Mouse (Mus musculus) forebrain, embryonic 11.5 days (tissue): ENCODE results near the gene Cabp4. TPM values are rescaled to one million over a fixed set of nuclear protein-coding genes. Genes with fewer than 3 reads are reported as not detected.

Experiments used
- ATAC-seq: fragments of 200-750 bp; cut with Nextera tagmentation; replicated peaks from 2 replicates; pipeline ENCODE4 v1.8.0; 2017; ENCODE audit warnings: moderate TSS enrichment; ENCODE audit not compliant: low FRiP score
- DNase-seq: peaks from one replicate; pipeline ENCODE4 v3.0.0-alpha.2; 2017; ENCODE audit warnings: low spot score
- H3K27ac ChIP-seq: fragments of 300-500 bp; sonication (generic); 2 replicates; pipeline ENCODE4 v1.5.1; 2014; ENCODE audit warnings: low read depth, low read length
- H3K27me3 ChIP-seq: fragments of 300-500 bp; sonication (generic); 2 replicates; pipeline ENCODE4 v1.6.1; 2014; ENCODE audit warnings: mild to moderate bottlenecking, low read length, mixed read lengths; ENCODE audit not compliant: control insufficient read depth, insufficient read depth
- H3K36me3 ChIP-seq: fragments of 300-500 bp; sonication (generic); 2 replicates; pipeline ENCODE4 v1.6.1; 2014; ENCODE audit warnings: mild to moderate bottlenecking, low read length, moderate library complexity, mixed read lengths; ENCODE audit not compliant: control insufficient read depth, insufficient read depth
- H3K4me1 ChIP-seq: fragments of 300-500 bp; sonication (generic); replicated peaks from 2 replicates; pipeline ENCODE4 v1.6.1; 2014; ENCODE audit warnings: low read length, mixed read lengths; ENCODE audit not compliant: control insufficient read depth, insufficient read depth
- H3K4me2 ChIP-seq: fragments of 300-500 bp; sonication (generic); 2 replicates; pipeline ENCODE4 v1.6.1; 2014; ENCODE audit warnings: low read depth, mild to moderate bottlenecking, low read length, moderate library complexity, mixed read lengths; ENCODE audit not compliant: severe bottlenecking
- H3K4me3 ChIP-seq: fragments of 300-500 bp; sonication (generic); 2 replicates; pipeline ENCODE4 v1.5.1; 2014; ENCODE audit warnings: low read depth, low read length
- H3K9ac ChIP-seq: fragments of 300-500 bp; sonication (generic); 2 replicates; pipeline ENCODE4 v1.6.1; 2014; ENCODE audit warnings: low read length
- H3K9me3 ChIP-seq: fragments of 300-500 bp; sonication (generic); 2 replicates; pipeline ENCODE4 v1.6.1; 2016; ENCODE audit warnings: low read length, mixed read lengths; ENCODE audit not compliant: control insufficient read depth
- WGBS: fragments of 180-500 bp; shearing (Covaris S2); extraction: QIAGEN DNeasy Blood & Tissue Kit; methylation state at CpG from one replicate; pipeline ENCODE4 v1.1.7; 2014; 5-methylcytosine and 5-hydroxymethylcytosine counted together
- polyA plus RNA-seq: library from polyadenylated mRNA; unstranded; fragments of >200 nt; fragmentation: Nextera tagmentation; extraction: Ambion mirVana; gene quantifications from 2 replicates; pipeline ENCODE4 v1.2.1, GENCODE M21; 2014

Gene Cabp4
- polyA plus RNA-seq, 1 experiment from 2014 or later, result not detected

GRCm38 (mm10) chr19:4101466-4101865, 42.4 kb downstream of the Cabp4 start:
- no peak for DNase-seq
- no peak overlapping the region for H3K27ac ChIP-seq

GRCm38 (mm10) chr19:4100718-4101261, 43.0 kb downstream of the Cabp4 start:
- no peak overlapping the region for H3K27ac ChIP-seq
- H3K27me3 ChIP-seq, result peaks cover 9% of the 10 kb centered on the region; the same call in 1 of the 2 replicates
- WGBS, result under 1% methylated on average over 51 of the region's 52 CpGs
- DNase-seq (peak; percentile 81), ATAC-seq (no peak)
- H3K9ac ChIP-seq, result peak overlapping the region; percentile 64
- peak overlapping the region; percentile 45 for H3K4me3 ChIP-seq
- H3K4me2 ChIP-seq, result peak overlapping the region; percentile 95
- H3K36me3 ChIP-seq, result no peaks in the 10 kb centered on the region
- peaks cover 24% of the 10 kb centered on the region for H3K4me1 ChIP-seq
- no peaks in the 10 kb centered on the region for H3K9me3 ChIP-seq

More at GRCm38 (mm10) chr19:4101466-4101865, 42.4 kb downstream of the Cabp4 start:
- WGBS, result 48% methylated on average over 6 of the region's 6 CpGs
- no peaks in the 10 kb centered on the region for H3K9me3 ChIP-seq
- peak overlapping the region; percentile 95 for H3K4me2 ChIP-seq
- peak overlapping the region; percentile 64 for H3K9ac ChIP-seq
- H3K4me3 ChIP-seq, result peak overlapping the region; percentile 45
- H3K36me3 ChIP-seq, result no peaks in the 10 kb centered on the region
- peaks cover 9% of the 10 kb centered on the region; the same call in 1 of the 2 replicates for H3K27me3 ChIP-seq
- peaks cover 24% of the 10 kb centered on the region for H3K4me1 ChIP-seq
- no peak for ATAC-seq

- H3K4me1 ChIP-seq, result peaks cover 24% of the 10 kb centered on the region
- H3K9ac ChIP-seq, result peak within 1 kb of the TSS; percentile 64
- no peak within 1 kb of the TSS for H3K27ac ChIP-seq
- DNase-seq, result peak; percentile 80
- H3K27me3 ChIP-seq, result peaks cover 9% of the 10 kb centered on the region; the same call in 1 of the 2 replicates
- H3K36me3 ChIP-seq, result no peaks in the 10 kb centered on the region
- WGBS, result under 1% methylated on average over 50 of the region's 53 CpGs
- H3K4me3 ChIP-seq, result peak within 1 kb of the TSS; percentile 45
- ATAC-seq, result no peak
- H3K9me3 ChIP-seq, result no peaks in the 10 kb centered on the region
- H3K4me2 ChIP-seq, result peak within 1 kb of the TSS; percentile 95
Observed at GRCm38 (mm10) chr19:4099837-4100717, 43.8 kb downstream of the Cabp4 start, which contains the start of gene Pitpnm1. Gene Pitpnm1, plus strand, starts transcription at chr19:4099998.

GRCm38 (mm10) chr19:4099056-4099455, 44.8 kb downstream of the Cabp4 start:
- Histone ChIP-seq H3K4me2 (peak overlapping the region; percentile 95; the same call in 1 of the 2 replicates), H3K27me3 (peaks cover 9% of the 10 kb centered on the region; the same call in 1 of the 2 replicates)

GRCm38 (mm10) chr19:4098426-4098825, 45.4 kb downstream of the Cabp4 start:
- 91% methylated on average over 13 of the region's 13 CpGs for WGBS
- no peak overlapping the region for H3K4me2 ChIP-seq

More at GRCm38 (mm10) chr19:4099056-4099455, 44.8 kb downstream of the Cabp4 start:
- Histone ChIP-seq H3K4me1 (peaks cover 24% of the 10 kb centered on the region), H3K36me3 (no peaks in the 10 kb centered on the region), H3K27ac (no peak overlapping the region), H3K4me3 (no peak overlapping the region), H3K9ac (no peak overlapping the region), H3K9me3 (no peaks in the 10 kb centered on the region)
- no peak for ATAC-seq
- DNase-seq, result peak; percentile 92
- 11% methylated on average over 9 of the region's 9 CpGs for WGBS

GRCm38 (mm10) chr19:4097441-4097825, 46.4 kb downstream of the Cabp4 start:
- ATAC-seq, result no peak
- H3K36me3 ChIP-seq, result no peaks in the 10 kb centered on the region
- H3K4me2 ChIP-seq, result peak overlapping the region; percentile 59
- H3K4me1 ChIP-seq, result peaks cover 24% of the 10 kb centered on the region
- H3K27ac ChIP-seq, result peak overlapping the region; percentile 71
- H3K9me3 ChIP-seq, result no peaks in the 10 kb centered on the region
- DNase-seq, result no peak
- H3K9ac ChIP-seq, result peak overlapping the region; percentile 61; the same call in 1 of the 2 replicates
- peak overlapping the region; percentile 53 for H3K4me3 ChIP-seq
- H3K27me3 ChIP-seq, result peaks cover 9% of the 10 kb centered on the region; the same call in 1 of the 2 replicates
- WGBS, result under 1% methylated on average over 21 of the region's 21 CpGs

More at GRCm38 (mm10) chr19:4098426-4098825, 45.4 kb downstream of the Cabp4 start:
- Histone ChIP-seq H3K4me3 (no peak overlapping the region), H3K9me3 (no peaks in the 10 kb centered on the region), H3K36me3 (no peaks in the 10 kb centered on the region), H3K27ac (no peak overlapping the region), H3K4me1 (peaks cover 24% of the 10 kb centered on the region), H3K9ac (no peak overlapping the region), H3K27me3 (peaks cover 9% of the 10 kb centered on the region; the same call in 1 of the 2 replicates)
- ATAC-seq (no peak), DNase-seq (no peak)

GRCm38 (mm10) chr19:4096642-4097440, 47.0 kb downstream of the Cabp4 start, which contains the start of gene Cdk2ap2:
Gene Cdk2ap2, plus strand, starts transcription at chr19:4097182.
- H3K27ac ChIP-seq, result peak within 1 kb of the TSS; percentile 75
- H3K9ac ChIP-seq, result peak within 1 kb of the TSS; percentile 62
- under 1% methylated on average over 65 of the region's 65 CpGs for WGBS
- DNase-seq (peak; percentile 100), ATAC-seq (peak; percentile 93)
- H3K4me1 ChIP-seq, result peaks cover 24% of the 10 kb centered on the region
- H3K36me3 ChIP-seq, result no peaks in the 10 kb centered on the region
- no peaks in the 10 kb centered on the region for H3K9me3 ChIP-seq
- peak within 1 kb of the TSS; percentile 53 for H3K4me3 ChIP-seq
- peaks cover 9% of the 10 kb centered on the region; the same call in 1 of the 2 replicates for H3K27me3 ChIP-seq
- H3K4me2 ChIP-seq, result peak within 1 kb of the TSS; percentile 59

- 60% methylated on average over 3 of the region's 3 CpGs for WGBS
- Histone ChIP-seq H3K4me3 (no peak overlapping the region), H3K4me2 (no peak overlapping the region)
Observed at GRCm38 (mm10) chr19:4095802-4096201, 48.0 kb downstream of the Cabp4 start.

More at GRCm38 (mm10) chr19:4095802-4096201, 48.0 kb downstream of the Cabp4 start:
- no peaks in the 10 kb centered on the region for H3K9me3 ChIP-seq
- DNase-seq, result no peak
- H3K4me1 ChIP-seq, result peaks cover 17% of the 10 kb centered on the region
- no peaks in the 10 kb centered on the region for H3K36me3 ChIP-seq
- peaks cover 7% of the 10 kb centered on the region; the same call in 1 of the 2 replicates for H3K27me3 ChIP-seq
- H3K27ac ChIP-seq, result no peak overlapping the region
- H3K9ac ChIP-seq, result no peak overlapping the region
- no peak for ATAC-seq
